Mouse (Mus musculus): ENCODE measurements at regions not wholly inside any gene's neighbourhood (a gene's known extent, or its start where the extent isn't known, plus 50 kb on each side); places are given as distances from the start of the nearest gene placed in this dataset.
A peak's percentile ranks its signal among the peaks of the same experiment; 100 is the strongest.
"Not testable (repeated sequence)": the region's sequence is repeated elsewhere in the genome, so short reads cannot be mapped to it uniquely, and the experiment has no call there.

DNA sequence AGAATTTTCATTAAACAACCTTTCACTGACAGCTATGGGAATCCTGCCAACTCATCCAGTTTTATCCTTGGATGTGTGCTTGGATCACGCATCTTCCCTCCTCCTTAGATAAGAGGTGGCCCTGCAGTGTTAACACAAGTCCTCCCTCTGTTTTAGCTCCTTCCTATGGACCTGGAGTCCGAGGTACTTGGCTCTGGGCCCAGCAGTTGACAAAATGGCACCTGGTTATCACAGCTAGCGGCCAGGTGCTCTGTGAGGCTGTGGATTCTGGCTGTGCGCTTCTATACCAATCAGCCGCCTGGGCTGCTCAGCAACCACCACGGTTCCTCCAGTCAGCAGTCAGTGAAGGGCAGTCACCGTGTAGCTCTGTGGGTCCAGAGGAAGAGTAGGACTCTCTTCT lies 157.4 kb downstream of the Prdm2 start:
- no peak for DNase-seq

DNA sequence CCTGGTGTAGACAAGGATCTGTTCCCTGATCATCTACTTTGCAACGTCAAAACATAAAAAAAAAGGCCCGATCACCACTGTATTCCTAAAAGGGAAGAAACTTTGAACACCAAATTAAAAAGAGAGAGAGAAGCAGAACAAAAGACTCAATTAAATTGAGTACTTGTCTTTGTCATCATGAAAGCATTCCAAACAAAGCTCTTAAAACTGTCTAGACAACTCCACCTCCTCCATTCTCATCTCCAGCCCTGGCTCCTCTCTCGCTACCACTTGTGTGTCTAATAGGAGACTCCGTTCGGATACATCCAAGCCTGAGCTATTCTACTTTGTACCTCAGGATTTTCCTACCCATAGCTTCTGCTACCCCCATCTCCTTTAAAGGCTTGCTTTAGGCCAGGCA lies 159.8 kb downstream of the Prdm2 start:
- no peak for DNase-seq

DNA sequence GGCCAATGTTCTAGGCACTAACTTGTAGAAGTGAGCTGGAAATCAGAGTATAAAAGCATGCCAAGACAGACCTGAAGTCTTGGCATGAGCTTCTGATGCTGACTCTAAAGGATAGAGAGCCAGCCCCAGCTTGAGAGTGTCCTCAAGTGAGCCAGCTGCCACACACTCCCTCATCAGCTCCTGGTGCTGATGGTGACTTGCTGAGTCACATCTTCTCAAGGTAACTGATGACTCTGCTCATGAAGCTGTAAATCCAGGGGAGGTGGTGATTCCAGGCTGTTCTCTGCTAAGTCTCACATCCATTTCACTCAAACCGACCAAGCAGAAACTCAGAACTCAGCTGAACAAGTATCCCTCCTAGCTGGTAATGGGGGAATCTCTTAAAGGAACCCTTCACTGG lies 161.6 kb downstream of the Prdm2 start:
- no peak for DNase-seq

DNA sequence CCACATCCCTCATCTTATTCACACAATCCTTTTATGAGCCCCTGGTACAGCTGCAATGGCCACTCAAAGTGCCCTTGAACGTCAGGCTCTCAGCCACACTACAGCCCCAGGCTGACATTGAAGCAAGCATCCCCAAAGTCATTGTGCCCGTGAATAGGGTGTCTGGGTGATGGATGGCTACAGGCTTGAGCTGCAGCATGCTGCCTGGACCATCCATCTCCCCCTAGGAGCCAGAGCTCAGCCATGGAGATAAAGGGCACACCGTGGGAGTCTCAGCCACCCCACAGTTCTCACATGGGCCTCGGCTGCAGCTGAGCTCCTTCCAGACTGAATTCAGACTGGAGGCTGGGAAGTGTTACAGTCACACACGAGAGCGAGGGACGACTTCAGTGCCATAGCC lies 167.6 kb downstream of the Prdm2 start:
- no peak for DNase-seq

DNA sequence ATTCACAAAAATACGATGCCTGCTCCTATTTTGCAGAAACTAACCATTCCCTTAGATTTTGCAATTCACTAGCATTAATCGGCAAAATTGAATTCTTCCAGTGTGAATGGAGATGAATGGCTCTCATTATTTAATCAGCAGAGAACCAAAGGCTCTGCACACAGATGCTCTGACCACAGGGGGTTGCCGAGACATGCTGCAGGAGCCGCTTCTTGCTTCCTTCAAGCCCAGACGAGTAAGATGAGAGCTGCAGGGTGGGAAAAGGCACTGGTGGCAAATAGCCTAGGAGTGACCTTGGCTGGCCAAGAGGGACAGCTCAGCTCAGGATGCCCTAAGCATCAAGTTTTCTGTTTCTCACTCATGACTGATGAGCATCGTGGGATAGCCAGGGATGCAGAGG lies 170.0 kb downstream of the Prdm2 start:
- DNase-seq: no peak

DNA sequence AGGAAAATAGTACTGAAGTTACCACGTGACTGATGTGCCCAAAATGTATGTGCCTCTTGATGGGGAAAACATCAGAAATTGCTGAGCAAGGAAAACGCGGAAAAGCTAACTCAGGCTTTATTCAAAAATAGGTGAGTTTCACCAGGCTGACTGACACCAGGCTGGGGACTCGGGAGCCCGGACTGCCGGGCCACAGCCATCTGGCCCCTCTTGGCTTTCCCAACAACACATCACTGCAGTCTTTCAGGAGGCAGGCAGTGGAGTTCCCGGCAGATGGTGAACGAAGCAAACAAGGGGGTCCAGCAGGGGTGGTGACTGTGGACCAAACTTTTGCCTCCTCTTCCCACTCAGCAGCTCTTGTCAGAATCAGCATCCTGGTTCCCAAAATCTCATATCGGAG lies 174.2 kb downstream of the Prdm2 start:
- no peak for DNase-seq

DNA sequence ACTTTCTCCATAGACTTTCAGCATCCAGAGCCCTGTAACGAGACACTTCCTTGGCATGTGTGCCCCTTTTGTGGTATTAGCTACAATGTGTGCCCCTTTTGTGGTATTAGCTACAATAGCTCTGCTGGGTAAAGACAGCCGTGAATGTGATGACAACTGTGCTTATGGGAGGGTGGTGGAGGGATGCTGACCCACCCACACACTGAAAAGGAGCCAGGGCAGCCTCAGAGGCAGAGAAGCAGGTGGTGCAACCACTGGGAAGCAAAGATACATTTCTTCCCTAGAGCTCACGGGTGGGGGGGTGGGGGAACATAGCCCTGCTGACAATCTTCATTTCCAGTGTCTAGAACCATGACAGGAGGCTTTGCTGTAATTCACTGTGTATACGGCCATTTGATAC lies 176.1 kb downstream of the Prdm2 start:
- DNase-seq: no peak

DNA sequence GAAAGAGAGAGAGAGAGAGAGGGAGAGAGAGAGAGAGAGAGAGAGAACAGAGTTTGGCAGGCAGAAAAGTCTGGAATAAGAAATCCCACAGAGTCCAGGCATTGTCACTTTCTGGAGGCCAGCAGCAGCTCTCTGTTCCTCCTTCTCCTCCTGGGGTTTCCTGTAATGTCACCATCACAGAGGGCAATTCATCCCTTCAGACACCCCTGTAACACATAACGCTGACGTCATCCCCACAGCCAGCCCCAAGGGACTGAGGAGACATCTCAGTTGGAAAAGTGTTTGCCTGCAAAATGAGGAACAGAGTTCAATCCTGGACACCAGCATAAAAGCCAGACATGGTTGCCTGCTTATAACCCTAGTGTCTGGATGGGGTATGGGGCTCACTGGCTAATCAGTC lies 177.7 kb downstream of the Prdm2 start:
- not testable (repeated sequence) for DNase-seq

DNA sequence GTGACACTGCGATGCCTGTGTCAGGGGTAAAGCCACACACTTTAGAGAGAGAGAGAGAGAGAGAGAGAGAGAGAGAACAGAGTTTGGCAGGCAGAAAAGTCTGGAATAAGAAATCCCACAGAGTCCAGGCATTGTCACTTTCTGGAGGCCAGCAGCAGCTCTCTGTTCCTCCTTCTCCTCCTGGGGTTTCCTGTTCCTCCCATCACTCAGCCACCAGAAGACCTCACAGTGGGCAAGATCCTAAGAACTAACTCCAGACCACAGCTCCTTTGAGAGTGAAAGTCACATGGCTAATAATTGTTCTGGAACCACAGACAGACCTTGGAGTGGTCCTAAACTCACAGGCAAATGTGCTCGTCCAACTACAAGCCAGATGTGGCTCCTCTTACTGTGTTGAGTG lies 178.5 kb downstream of the Prdm2 start:
- DNase-seq: not testable (repeated sequence)

DNA sequence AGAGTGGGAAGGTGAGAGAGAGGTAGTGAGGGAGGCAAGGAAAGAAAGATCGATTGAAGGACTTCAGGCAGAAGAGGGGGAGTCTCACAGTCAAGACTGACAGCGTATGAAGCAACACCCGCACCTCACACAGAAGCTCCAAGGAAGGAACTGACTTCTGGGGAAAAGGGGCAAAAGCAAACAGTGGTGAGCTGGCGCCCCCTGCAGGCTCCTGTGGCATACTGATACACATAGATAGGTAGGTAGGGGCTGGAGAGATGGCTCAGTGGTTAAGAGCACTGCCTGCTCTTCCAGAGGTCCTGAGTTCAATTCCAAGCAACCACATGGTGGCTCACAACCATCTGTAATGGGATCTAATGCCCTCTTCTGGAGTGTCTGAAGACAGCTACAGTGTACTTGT lies 183.0 kb downstream of the Prdm2 start:
- not testable (repeated sequence) for DNase-seq

DNA sequence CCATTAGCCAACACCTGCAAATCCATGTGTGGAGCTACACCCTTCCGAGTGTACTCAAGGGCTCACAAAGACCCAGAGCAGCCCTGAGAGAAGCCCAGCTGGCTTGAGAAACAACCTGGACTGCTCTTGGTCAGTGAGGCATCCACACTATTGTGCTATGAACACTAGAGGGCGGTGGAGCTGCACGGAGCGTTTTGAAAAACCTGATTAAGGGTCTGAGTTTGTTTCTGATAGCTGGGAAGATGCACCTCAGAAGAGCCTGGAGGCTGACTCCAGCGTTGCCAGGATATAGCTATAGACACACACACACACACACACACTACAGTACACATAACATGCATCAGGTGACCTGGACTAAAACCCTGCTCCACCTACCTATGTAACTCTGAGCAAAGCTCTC lies 185.5 kb downstream of the Prdm2 start:
- DNase-seq: peak; percentile 48

DNA sequence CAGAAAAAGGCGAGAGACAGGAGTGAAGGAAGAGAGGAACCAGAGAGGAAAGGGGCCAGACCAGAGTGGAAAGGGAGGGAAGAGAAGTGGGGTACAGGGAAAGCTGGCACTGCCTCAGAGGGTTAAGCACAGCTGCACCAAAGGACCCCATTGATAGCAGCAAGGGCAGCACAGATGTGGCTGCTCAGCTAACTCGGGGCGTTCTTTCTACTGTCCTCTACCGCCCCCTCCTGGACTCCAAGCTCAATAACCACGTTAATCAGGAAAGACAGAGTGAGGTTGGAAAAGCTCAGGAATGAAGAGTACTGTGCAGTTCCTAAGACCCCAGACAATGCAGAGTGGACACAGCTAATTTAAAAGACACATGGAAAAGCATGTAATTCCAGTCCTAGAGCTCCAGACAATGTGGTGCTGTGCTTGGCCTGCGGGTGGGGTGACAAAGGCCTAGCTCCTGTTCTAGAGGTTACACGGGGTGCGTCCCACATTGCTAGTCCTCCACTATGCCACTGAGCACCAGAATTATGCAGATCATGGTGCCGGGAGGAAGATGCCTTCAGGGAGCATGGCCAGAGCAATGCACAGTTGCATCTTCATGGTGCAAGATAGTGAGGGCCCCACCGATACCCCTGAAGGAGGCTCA lies 191.4 kb downstream of the Prdm2 start:
- DNase-seq: peak; percentile 40

DNA sequence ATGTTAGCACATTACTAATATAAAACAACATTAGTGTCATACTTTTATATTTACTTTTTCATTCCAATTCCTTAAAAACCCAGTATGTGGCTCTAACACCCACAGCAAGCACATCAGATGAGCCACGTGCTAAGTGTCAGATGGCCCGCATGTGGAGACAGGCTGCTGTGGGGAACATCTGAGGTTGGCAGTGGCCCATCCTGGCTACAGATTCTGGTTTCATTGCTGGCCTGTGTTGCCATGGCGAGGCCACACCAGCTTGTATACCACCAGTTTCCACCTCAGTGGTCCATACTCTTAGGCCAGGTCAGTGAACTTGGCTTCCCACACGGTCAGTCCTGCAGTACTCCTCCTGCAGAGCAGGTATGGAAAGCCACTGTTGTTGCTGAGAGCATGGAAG lies 192.1 kb downstream of the Prdm2 start:
- no peak for DNase-seq

DNA sequence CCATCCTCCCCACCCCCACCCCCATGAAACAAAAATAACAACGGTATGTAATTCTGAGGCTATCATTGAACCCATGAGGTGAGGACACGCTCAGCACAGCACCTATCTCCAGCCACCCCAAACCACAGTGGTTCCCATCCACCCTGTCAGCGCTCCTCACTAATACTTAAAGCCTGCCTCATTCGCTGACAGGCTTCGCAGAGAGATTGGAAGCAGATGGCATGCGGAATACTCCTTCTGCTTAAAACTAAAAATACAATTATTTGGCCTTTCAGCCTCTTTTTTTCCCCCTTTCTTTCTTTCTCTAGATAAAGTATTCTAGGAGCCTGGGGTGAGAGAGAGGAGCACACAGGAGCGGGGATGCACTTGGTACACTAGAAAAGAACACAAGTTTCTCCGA lies 199.9 kb downstream of the Prdm2 start:
- DNase-seq: no peak

DNA sequence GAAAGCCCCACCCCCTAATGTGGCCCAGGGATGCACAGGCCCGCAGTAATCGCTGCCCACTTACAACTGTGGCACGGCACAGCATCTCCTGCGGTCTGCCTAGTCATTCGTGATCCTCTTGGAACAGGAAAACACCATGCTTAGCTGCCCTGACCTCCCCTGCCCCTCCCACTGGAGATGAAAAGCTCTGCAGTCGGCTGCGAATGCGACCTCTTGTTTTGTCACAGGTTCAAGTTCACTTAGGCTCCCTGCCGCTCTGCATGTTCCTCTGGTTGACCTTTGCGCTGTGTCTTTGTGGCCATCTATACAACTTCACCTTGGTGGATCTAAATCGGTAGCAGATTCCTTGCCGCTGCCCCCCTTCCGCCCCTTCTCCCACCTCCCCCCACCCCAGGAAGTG lies 210.8 kb downstream of the Prdm2 start:
- DNase-seq: no peak

DNA sequence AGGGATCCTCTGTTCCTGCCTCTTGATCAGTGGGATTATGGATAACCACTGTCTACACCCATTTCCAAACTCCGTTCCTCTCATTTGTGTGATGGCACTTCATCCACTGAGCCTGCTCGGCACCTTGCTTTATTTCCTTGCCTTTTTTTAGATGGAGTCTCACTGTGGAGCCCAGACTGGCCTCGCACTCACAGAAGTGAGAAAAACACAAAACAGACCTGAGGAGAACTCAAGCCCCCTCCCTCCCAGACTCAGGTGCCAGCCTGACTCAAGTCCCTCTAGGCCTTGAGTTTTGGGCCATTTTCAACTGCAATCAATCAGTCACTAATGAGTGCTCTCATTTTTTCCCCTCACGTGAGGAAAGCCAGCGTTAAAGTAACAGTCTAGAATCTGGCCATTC lies 211.3 kb downstream of the Prdm2 start:
- no peak for DNase-seq

DNA sequence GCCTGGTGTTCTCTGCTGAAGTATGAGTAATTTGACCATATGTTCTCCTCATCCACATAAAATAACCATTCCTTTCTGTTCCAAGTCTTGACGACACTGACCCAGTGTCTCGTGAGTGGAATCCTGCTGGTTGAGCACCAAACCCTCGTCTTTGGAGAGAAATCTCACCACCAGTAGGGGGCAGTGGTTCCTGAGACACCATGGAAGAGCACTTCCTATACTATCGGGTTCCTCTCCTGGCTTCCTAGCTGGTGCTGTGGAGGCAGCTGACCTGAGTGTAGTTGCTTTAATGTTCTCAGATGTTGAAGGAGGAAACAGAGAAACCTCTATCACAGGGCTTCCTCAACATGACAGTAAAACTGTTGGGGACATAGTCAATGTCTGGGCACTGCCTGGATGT lies 216.4 kb downstream of the Prdm2 start:
- DNase-seq: no peak

DNA sequence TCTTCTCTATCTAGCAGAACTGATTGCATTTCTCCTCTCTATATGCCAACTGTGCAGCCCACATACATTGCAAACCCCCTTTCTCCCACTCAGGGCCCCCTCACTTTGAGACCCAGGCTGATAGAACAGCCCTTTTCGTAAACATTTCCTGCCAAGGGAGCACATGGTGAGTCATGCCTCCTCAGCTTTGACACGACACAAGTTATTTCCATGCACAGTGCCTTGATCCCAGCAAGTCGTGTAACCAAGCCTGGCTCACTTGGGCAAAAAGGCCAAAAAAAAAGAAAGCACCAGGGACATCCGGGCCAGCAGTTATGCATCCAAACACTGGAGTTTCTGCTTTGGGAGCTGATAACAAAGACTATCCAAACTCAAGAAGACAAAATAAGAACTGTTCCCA lies 221.4 kb downstream of the Prdm2 start:
- no peak for DNase-seq

DNA sequence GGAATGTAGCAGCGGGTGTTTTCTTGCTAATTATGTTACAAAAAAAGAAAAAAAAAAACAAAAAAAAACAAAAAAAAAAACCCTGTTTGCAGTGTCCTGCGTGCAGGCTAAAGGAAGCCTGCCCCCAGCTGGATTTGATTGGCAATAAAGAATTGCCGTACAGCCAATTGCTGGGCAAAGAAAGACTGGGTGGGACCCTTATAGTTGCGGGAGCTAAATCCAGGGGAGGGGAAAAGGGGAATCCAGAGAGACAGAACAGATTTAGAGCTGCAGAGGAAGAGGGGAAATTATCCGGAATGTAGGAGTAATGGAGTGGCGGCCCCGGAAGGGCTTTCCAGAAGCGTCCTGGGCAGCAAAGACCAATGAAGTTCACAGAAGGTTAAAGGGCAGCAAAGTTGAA lies 223.6 kb downstream of the Prdm2 start:
- no peak for DNase-seq

DNA sequence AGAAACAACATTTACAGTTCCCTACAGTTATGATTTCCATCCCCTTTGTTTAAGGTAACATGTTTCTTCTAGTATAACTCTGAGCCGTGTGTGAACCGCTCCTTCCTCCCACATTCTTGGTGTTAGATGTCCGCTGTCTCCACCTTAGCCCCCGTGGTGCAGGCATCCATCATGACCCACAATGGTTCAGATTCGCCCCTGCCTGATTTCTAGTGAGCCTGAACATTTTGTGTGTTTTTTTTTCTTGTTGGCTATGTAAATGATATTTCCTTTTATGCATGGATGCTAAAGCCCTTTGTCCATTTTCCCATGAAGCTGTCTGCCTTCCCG lies 229.5 kb downstream of the Prdm2 start:
- DNase-seq: no peak

DNA sequence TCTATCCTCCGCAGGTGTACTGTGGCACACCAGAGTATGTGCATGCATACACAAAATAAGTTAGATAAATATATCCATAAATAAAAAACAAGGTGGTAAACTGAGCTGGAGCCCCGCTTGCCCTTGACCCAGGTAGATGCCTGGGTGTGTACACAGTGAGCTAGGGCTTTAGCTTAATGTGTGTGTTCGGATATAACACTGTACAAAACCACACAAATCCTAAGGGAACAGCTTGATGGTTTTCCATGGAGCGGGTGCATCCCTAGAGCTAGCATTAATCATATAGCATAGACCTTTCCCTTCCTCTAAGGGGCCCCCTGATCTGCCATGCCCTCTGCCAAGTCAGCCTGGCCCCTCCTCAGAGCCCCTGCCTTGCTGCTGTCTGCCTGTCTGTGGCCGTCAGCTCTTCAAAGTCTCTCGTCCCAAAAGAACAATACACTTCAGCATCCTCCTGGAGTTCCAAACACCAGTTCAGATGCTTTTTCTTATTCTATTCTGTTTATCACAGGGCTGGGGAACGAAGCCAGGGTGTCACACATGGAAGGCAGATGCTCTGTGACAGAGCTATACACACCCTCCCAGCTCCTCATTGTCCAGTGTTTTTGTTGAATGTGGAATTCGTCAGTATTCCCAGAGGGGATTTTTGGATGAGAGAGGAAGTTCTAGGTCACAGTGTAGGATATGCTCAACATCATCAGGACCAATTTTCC lies 230.1 kb downstream of the Prdm2 start:
- DNase-seq: no peak

DNA sequence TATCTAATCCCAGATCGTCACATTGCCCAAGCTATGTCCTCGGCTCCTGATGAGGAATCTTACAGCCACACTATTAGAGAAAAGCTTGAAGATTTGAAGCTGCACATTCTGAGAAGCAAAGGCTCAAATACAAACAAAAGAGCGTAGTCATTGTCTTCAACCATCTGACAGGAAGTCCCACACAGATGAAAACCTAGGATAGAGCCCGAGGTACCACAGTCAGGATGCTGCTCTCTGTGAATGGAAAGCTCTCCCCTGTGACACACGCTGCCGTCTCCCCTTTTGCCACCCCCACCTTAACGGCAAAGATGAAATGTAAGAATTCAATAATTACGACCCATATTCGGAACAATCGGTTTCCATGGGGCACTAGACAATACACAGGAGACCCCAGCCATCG lies 237.2 kb downstream of the Prdm2 start:
- no peak for DNase-seq

DNA sequence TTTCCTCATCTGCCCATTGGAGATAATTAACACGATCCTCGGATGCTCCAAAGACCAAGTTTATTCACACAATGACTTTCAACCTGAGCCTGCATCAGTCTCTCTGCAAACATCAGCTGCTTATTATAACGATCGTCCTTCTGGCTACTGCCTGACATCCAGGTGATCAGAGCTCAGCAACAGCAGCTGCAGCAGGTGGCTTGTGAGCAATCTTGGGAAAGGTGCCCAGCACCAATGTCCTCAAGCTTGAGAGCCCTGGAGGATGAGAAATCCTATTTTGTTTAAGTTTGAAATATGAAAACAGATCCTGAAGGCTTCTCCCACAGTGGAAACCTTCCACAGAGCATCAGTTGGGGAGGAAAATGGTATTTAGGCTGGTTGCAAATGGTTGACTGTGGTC lies 242.8 kb downstream of the Prdm2 start:
- peak; percentile 31 for DNase-seq

DNA sequence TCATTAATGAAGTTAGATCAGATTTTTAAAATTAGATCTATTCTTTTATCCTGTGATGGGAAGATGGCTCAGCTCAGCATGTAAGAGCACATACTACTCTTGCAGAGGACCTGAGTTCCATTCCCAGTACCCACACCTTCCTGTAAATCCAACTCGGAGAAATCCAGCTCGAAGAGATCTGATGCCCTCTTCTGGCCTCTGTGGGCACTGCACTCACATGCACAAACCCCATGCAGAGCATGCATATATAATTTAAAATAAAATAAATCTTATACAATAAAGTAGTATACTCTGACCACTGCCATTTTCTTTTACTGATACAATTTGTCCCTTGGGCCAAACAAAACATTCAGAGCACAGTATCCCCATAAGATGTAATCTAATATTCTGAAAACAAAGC lies 245.2 kb downstream of the Prdm2 start:
- no peak for DNase-seq

DNA sequence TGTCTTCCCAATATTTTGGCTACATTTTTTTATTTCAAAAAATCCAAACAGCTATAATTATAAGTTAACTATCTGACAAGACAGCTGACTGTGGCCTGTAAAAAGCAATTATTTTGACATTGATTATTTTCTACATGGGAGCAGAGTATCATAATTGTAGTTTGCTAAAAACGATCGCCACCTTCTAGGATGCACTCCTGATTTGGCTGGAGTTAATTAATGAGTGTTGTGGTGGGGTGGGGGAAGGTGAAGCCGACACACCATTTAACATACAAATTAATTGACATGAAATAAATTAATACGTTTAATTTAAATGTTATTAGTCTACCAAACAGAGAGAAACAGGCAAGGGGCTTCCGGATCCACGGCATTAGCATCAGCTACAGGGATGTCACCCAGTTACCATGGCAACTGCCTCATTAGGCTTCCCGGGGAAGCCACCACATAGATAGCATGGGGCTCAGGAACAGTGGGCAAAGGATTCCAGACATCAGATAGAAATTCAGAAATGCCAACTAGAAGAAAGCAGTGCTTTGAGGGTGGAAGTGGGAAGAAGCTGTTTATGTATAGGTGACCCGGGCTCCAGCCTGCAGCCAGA lies 255.9 kb downstream of the Prdm2 start:
- no peak for DNase-seq
